Mouse (Mus musculus) brain, embryonic 14.5 days (tissue): Measurements from ENCODE around the gene Kif5c.

ENCODE experiments used
- CTCF ChIP-seq: fragments of 200-500 bp; IDR thresholded peaks from 2 replicates; pipeline ENCODE4 v1.5.1; 2012; ENCODE audit warnings: inconsistent platforms, mild to moderate bottlenecking, moderate library complexity, borderline replicate concordance; ENCODE audit not compliant: insufficient read depth, insufficient read length; ENCODE audit errors: extremely low read depth
- POLR2A ChIP-seq: fragments of 200-500 bp; IDR thresholded peaks from 2 replicates; pipeline ENCODE4 v1.6.1; 2012; ENCODE audit warnings: mild to moderate bottlenecking, inconsistent platforms, borderline replicate concordance; ENCODE audit not compliant: poor library complexity, insufficient read depth, insufficient read length, severe bottlenecking; ENCODE audit errors: extremely low read depth

DNA sequence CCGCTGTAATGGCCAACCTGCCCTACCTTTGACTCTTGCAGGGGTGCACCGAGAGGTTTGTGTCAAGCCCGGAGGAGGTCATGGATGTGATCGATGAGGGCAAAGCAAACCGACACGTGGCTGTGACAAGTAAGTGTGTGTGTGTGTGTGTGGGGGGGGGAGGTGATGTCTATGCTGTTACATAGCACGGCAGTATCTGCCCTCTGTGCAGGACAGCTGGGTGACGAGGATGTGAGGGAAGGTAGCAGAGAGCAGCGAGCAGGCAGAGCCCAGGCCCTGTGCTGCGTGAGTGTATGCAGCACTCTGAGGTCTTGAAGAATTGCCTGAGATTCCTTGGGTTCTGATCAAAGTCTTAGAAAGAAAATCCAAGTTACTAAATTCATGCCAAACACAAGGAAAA, 75.6 kb downstream of the Kif5c start:
- TF ChIP-seq CTCF, result no peak
- TF ChIP-seq POLR2A, result no peak
